Mouse (Mus musculus) spleen, postnatal 36 days (tissue): ENCODE measurements around the gene Ppara.
A peak's percentile ranks its signal among the peaks of the same experiment; 100 is the strongest.

ENCODE experiments used
- DNase-seq, 2 experiments: peaks; one replicate each; pipeline ENCODE4 v3.0.0; 2022; ENCODE audit warnings: low spot score in 2 of 2, mixed read lengths in 1 of 2

The Ppara gene

GRCm38 (mm10) chr15:85806886-85807285 is 72.1 kb downstream of the Ppara start:
- DNase-seq = no peak

GRCm38 (mm10) chr15:85807404-85807803 is 72.6 kb downstream of the Ppara start:
- DNase-seq = no peak

GRCm38 (mm10) chr15:85808031-85808430 is 73.2 kb downstream of the Ppara start:
- no peak for DNase-seq

GRCm38 (mm10) chr15:85808434-85808833 is 73.7 kb downstream of the Ppara start:
- DNase-seq = no peak

GRCm38 (mm10) chr15:85809091-85809490 is 74.3 kb downstream of the Ppara start:
- DNase-seq = no peak

- DNase-seq = no peak
These were observed 75.7 kb downstream of the Ppara start for GRCm38 (mm10) chr15:85810462-85810805.

GRCm38 (mm10) chr15:85810806-85811521 is 76.2 kb downstream of the Ppara start:
- peak; percentile 11 to 21 for DNase-seq

GRCm38 (mm10) chr15:85811535-85812277 is 76.9 kb downstream of the Ppara start, which contains the start of gene Cdpf1:
Gene Cdpf1, minus strand, starts transcription at chr15:85811697.
- DNase-seq = peak; percentile 97 to 98

GRCm38 (mm10) chr15:85813428-85813827 is 78.6 kb downstream of the Ppara start:
- no peak for DNase-seq

- no peak for DNase-seq
These were observed 86.6 kb downstream of the Ppara start, which contains the start of gene Pkdrej for GRCm38 (mm10) chr15:85821203-85822010. Gene Pkdrej, minus strand, starts transcription at chr15:85821734.

GRCm38 (mm10) chr15:85822011-85822359 is 87.2 kb downstream of the Ppara start:
- DNase-seq = no peak

GRCm38 (mm10) chr15:85826676-85827075 is 91.9 kb downstream of the Ppara start:
- no peak for DNase-seq

- DNase-seq = no peak
These were observed 93.3 kb downstream of the Ppara start for GRCm38 (mm10) chr15:85828071-85828470.

- no peak for DNase-seq
These were observed 94.7 kb downstream of the Ppara start for GRCm38 (mm10) chr15:85829470-85829869.

- peak; percentile 89 to 91 for DNase-seq
These were observed 97.3 kb downstream of the Ppara start, which contains the start of gene Ttc38 for GRCm38 (mm10) chr15:85831954-85832590. Gene Ttc38, plus strand, starts transcription at chr15:85832306.

GRCm38 (mm10) chr15:85832599-85832998 is 97.8 kb downstream of the Ppara start:
- no peak for DNase-seq

- DNase-seq = no peak
These were observed 100.6 kb downstream of the Ppara start for GRCm38 (mm10) chr15:85835335-85835734.

GRCm38 (mm10) chr15:85836887-85837286 is 102.1 kb downstream of the Ppara start:
- DNase-seq = no peak

GRCm38 (mm10) chr15:85840983-85841382 is 106.2 kb downstream of the Ppara start:
- DNase-seq = peak in 1 of 2 experiments; percentile 8

- DNase-seq = no peak
These were observed 107.1 kb downstream of the Ppara start for GRCm38 (mm10) chr15:85841796-85842360.

GRCm38 (mm10) chr15:85845071-85845470 is 110.3 kb downstream of the Ppara start:
- DNase-seq = no peak
